Mouse (Mus musculus): Measurements from ENCODE around the gene Aaed1. TPM values are rescaled to one million over a fixed set of nuclear protein-coding genes. Genes with fewer than 3 reads are reported as not detected.

The Aaed1 gene
- total and polyA plus RNA-seq, 2 experiments from 2014 or later, result 13.5 to 16.0 TPM

DNA sequence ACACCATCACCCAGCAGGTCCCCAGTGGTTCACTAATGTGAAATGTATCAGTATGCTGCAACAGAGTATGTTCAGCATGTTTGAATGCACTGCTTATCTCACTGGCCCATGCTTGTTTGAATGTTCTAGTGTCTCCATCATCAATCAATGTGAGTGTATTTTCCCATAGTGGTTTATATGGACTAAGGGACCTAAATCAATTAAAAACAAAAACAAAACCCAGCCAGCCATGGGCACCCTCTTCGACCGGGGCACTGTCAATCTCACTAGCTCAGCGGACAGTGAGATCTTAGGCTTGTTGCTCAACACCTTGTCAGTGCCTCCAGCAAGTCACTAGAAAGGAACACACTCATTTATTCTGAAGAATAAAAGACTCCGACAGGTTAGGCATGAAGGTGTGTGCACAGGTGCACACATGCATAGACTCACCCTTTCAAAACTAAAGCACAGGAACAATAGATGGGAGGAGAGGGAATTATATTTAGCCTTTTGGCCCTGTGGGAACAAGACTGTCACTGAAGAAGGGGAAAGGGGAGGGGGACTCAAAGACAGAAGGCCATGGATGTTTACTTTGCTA lies 67.7 kb downstream of the Aaed1 start:
- ATAC-seq (no peak), DNase-seq (ENCODE audit: low spot score) (no peak)
- Histone ChIP-seq H3K36me3 (ENCODE audit: insufficient read depth, low read length) (no peaks in the 10 kb centered on the region), H3K9me3 (ENCODE audit: low read length) (no peaks in the 10 kb centered on the region), H3K27me3 (ENCODE audit: insufficient read depth, low read length) (no peaks in the 10 kb centered on the region), H3K4me3 (ENCODE audit: low read length) (no peak overlapping the region), H3K27ac (no peak overlapping the region), H3K4me2 (ENCODE audit: low read depth, low read length) (no peak overlapping the region), H3K4me1 (ENCODE audit: insufficient read depth, low read length) (0 out of 2 replicates have a peak, but pooled peaks cover 3% of the 10 kb centered on the region), H3K9ac (replicated peaks; ENCODE audit: low read length) (no peak overlapping the region)
- no peak for TF ChIP-seq CTCF (IDR thresholded peaks at IDR 0.05; ENCODE audit: low read depth)
- WGBS, result 92% methylated on average over 4 of the region's 4 CpGs

DNA sequence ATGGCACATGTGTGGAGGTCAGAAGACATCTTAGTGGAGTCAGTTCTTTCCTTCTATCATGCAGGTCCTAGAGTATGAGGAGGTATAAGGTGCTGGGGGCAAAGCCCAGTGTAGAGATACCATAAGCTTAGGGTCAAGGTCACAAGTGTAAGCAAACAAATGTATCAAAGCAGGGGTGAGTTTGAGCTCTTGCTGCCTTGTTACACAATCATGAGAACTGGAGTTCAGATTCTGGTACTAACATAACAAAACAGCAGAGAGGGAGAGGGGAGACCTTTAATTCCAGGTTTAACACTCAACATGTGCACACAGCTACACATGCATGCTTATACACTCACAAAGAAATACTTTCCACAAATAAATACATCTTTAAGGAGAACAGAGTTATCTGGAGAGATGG lies 69.8 kb downstream of the Aaed1 start:
- TF ChIP-seq CTCF (IDR thresholded peaks at IDR 0.05; ENCODE audit: low read depth), result no peak
- no peaks in the 10 kb centered on the region for H3K27me3 ChIP-seq (ENCODE audit: insufficient read depth, low read length)
- ATAC-seq, result no peak

DNA sequence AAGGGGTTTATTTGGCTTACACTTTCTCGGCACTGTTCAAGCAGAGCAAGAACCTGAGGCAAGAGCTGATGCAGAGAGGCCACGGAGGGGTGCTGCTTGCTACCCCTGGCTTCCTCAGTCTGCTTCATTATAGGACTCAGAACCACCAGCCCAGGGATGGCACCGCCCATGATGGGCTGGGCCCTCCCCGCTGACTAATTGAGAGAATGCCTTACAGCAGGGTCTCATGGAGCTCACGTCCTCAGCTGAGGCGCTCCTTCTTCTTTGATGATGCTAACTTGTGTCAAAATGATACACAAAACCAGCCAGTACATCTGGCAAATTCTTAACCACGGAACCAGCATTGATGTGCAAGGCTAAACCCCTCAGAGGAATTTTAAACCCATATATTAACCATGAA lies 71.9 kb downstream of the Aaed1 start:
- no peak for TF ChIP-seq CTCF (IDR thresholded peaks at IDR 0.05; ENCODE audit: low read depth)
- no peak for DNase-seq (ENCODE audit: low spot score)
- H3K4me3 ChIP-seq (ENCODE audit: low read length), result no peak overlapping the region
- no peak for ATAC-seq
- H3K4me1 ChIP-seq (ENCODE audit: insufficient read depth, low read length), result no peaks in the 10 kb centered on the region
- H3K36me3 ChIP-seq (ENCODE audit: insufficient read depth, low read length), result no peaks in the 10 kb centered on the region
- no peak overlapping the region for H3K27ac ChIP-seq
- no peak overlapping the region for H3K9ac ChIP-seq (replicated peaks; ENCODE audit: low read length)
- no peaks in the 10 kb centered on the region for H3K9me3 ChIP-seq (ENCODE audit: low read length)
- no peak overlapping the region for H3K4me2 ChIP-seq (ENCODE audit: low read depth, low read length)
- WGBS, result 79% methylated on average over 7 of the region's 7 CpGs
- no peaks in the 10 kb centered on the region for H3K27me3 ChIP-seq (ENCODE audit: insufficient read depth, low read length)

More for the DNA sequence above, 69.8 kb downstream of the Aaed1 start:
- no peak for DNase-seq (ENCODE audit: low spot score)
- Histone ChIP-seq H3K4me1 (ENCODE audit: insufficient read depth, low read length) (no peaks in the 10 kb centered on the region), H3K4me3 (ENCODE audit: low read length) (no peak overlapping the region), H3K27ac (no peak overlapping the region), H3K9ac (replicated peaks; ENCODE audit: low read length) (no peak overlapping the region), H3K4me2 (ENCODE audit: low read depth, low read length) (no peak overlapping the region), H3K36me3 (ENCODE audit: insufficient read depth, low read length) (no peaks in the 10 kb centered on the region), H3K9me3 (ENCODE audit: low read length) (no peaks in the 10 kb centered on the region)

DNA sequence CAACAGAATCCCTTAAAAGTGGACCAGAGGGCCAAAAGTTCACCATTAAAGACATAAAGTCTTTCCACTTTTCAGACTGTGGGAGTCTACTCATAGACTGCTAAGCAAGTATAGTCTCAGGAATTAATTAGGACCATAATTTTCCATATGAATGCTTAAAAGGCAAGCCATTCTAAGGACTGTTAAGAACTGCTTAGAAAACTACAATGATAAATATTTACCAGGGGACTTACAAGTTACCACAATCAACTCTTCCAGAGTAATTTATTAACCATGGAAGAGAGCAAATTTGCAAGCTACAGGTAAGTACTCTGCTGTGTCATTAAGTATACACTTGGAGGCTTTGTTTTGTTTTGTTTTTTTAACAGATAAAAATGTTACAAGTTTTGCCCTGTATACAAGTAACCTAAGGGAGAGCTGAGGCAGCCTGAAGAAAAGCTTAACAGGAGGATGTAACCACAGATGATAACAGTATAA lies 74.8 kb downstream of the Aaed1 start:
- DNase-seq (ENCODE audit: low spot score), result no peak
- TF ChIP-seq CTCF (IDR thresholded peaks at IDR 0.05; ENCODE audit: low read depth), result no peak
- H3K36me3 ChIP-seq (ENCODE audit: insufficient read depth, low read length), result no peaks in the 10 kb centered on the region
- ATAC-seq, result no peak
- no peak overlapping the region for H3K9ac ChIP-seq (replicated peaks; ENCODE audit: low read length)
- no peak overlapping the region for H3K4me2 ChIP-seq (ENCODE audit: low read depth, low read length)
- H3K27me3 ChIP-seq (ENCODE audit: insufficient read depth, low read length), result no peaks in the 10 kb centered on the region
- H3K9me3 ChIP-seq (ENCODE audit: low read length), result no peaks in the 10 kb centered on the region
- no peaks in the 10 kb centered on the region for H3K4me1 ChIP-seq (ENCODE audit: insufficient read depth, low read length)
- H3K27ac ChIP-seq, result no peak overlapping the region
- no peak overlapping the region for H3K4me3 ChIP-seq (ENCODE audit: low read length)

DNA sequence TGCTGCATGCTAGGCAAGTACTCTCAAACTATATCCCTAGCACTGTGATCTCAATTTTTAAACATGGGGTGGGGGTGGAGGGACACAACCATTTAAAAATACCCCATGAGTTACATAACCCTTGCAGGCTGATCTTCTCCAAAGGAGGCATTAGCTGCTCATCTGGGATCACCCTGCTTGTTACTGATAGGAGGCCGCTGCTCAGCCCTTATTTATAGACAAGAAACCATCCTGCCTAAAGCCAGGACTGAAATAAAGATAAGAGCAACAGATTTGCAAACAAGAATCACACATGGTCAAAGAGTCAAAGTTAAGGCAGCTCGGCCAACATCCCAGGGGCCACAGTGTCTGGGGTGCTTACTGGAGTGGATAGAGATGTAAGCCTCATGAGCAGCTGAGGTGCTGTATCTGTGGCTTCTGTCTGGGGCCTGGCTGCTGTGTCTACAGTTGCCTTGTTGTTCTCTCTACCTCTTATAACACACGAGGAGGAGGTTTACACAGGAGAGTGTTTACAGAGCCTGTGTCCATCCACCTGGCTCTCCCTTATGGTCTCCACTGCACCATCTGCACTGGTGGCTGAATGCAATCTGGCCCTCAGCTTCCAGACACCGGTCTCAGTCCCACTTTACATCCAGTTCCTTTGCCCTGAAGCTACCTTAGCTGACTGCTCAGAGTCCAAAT lies 75.4 kb downstream of the Aaed1 start:
- H3K36me3 ChIP-seq (ENCODE audit: insufficient read depth, low read length), result no peaks in the 10 kb centered on the region
- no peak for TF ChIP-seq CTCF (IDR thresholded peaks at IDR 0.05; ENCODE audit: low read depth)
- no peaks in the 10 kb centered on the region for H3K9me3 ChIP-seq (ENCODE audit: low read length)
- no peak overlapping the region for H3K9ac ChIP-seq (replicated peaks; ENCODE audit: low read length)
- H3K27me3 ChIP-seq (ENCODE audit: insufficient read depth, low read length), result no peaks in the 10 kb centered on the region
- H3K27ac ChIP-seq, result no peak overlapping the region
- no peak for ATAC-seq
- DNase-seq (ENCODE audit: low spot score), result no peak
- whole genome bisulfite sequencing, result 75% methylated on average over 4 of the region's 4 CpGs
- no peak overlapping the region for H3K4me2 ChIP-seq (ENCODE audit: low read depth, low read length)
- H3K4me3 ChIP-seq (ENCODE audit: low read length), result no peak overlapping the region
- H3K4me1 ChIP-seq (ENCODE audit: insufficient read depth, low read length), result no peaks in the 10 kb centered on the region

DNA sequence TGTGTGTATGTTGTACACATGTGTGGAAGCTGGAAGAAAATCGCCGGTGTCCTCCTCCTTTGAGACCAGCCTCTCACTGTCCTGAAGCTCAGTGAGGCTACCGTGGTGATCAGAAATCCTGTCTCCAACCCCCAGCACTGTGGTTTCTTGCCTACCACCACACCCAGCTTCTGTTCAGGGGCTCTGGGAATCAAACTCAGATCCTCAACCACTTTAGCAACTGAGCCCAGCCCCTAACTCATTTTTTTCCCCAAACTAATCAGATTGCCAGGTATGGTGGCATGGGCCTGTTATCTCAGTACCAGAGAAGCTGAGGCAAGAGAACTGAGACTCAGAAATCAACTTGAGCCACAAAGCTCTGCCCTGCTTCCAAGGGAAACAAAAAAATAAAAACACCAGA lies 76.7 kb downstream of the Aaed1 start:
- Histone ChIP-seq H3K27me3 (ENCODE audit: insufficient read depth, low read length) (no peaks in the 10 kb centered on the region), H3K9me3 (ENCODE audit: low read length) (no peaks in the 10 kb centered on the region), H3K9ac (replicated peaks; ENCODE audit: low read length) (no peak overlapping the region), H3K27ac (no peak overlapping the region), H3K4me2 (ENCODE audit: low read depth, low read length) (no peak overlapping the region), H3K4me1 (ENCODE audit: insufficient read depth, low read length) (no peaks in the 10 kb centered on the region), H3K4me3 (ENCODE audit: low read length) (no peak overlapping the region), H3K36me3 (ENCODE audit: insufficient read depth, low read length) (no peaks in the 10 kb centered on the region)
- ATAC-seq, result no peak
- no peak for TF ChIP-seq CTCF (IDR thresholded peaks at IDR 0.05; ENCODE audit: low read depth)
- DNase-seq (ENCODE audit: low spot score), result no peak
- 71% methylated on average over 3 of the region's 3 CpGs for WGBS

DNA sequence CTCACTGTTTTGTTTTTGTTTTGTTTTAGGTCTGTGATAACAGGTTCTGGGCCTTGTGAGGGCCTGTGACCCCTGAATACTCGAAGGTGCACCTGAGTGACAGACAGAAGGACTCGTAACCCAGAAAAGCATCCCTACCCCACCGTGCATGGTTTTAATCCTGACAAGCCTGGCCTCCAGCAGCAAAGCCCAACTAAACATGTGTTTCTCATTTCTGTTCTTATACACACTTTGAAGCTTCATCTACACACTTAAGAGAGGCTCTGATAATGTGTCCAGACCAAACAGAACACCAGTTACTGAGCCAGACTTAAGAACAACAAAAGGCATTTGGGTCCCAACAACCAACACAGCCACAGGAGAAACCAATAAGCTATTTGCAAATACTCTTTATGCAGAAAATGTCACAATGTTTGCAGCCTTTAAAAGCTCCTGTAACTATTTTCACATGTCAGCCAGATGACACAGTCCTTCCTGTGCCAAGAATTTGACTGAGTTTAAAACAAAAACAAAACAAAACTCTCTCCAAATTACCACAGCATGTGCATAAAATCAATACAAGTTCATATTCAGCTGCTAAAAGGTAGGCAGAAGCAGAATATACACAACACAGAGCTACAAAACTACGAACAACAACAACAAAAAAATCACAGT lies 77.3 kb downstream of the Aaed1 start:
- Histone ChIP-seq H3K9me3 (ENCODE audit: low read length) (no peaks in the 10 kb centered on the region), H3K4me2 (ENCODE audit: low read depth, low read length) (no peak overlapping the region)
- WGBS, result 83% methylated on average over 4 of the region's 4 CpGs

More for the DNA sequence above, 77.3 kb downstream of the Aaed1 start:
- Histone ChIP-seq H3K4me3 (ENCODE audit: low read length) (no peak overlapping the region), H3K4me1 (ENCODE audit: insufficient read depth, low read length) (no peaks in the 10 kb centered on the region), H3K27ac (no peak overlapping the region), H3K9ac (replicated peaks; ENCODE audit: low read length) (no peak overlapping the region), H3K36me3 (ENCODE audit: insufficient read depth, low read length) (no peaks in the 10 kb centered on the region), H3K27me3 (ENCODE audit: insufficient read depth, low read length) (no peaks in the 10 kb centered on the region)
- DNase-seq (ENCODE audit: low spot score) (no peak), ATAC-seq (no peak)
- no peak for TF ChIP-seq CTCF (IDR thresholded peaks at IDR 0.05; ENCODE audit: low read depth)

Measured in hindbrain, postnatal 0 days (tissue).